Mouse (Mus musculus) layer of hippocampus, postnatal 10 days (tissue): ENCODE measurements around the gene Ctdsp1. TPM values are rescaled to one million over a fixed set of nuclear protein-coding genes. Genes with fewer than 3 reads are reported as not detected.

Source experiments
- DNase-seq, 2 experiments: peaks; one replicate each; pipeline ENCODE4 v3.0.0; 2021; ENCODE audit warnings: low spot score in 2 of 2
- total RNA-seq, 2 experiments: library from RNA; stranded (reverse); gene quantifications; 2 replicates each; pipeline ENCODE4 v1.2.3; 2021

The Ctdsp1 gene
- total RNA-seq, 2 experiments from 2014 or later, result 23.8 to 27.2 TPM

DNA sequence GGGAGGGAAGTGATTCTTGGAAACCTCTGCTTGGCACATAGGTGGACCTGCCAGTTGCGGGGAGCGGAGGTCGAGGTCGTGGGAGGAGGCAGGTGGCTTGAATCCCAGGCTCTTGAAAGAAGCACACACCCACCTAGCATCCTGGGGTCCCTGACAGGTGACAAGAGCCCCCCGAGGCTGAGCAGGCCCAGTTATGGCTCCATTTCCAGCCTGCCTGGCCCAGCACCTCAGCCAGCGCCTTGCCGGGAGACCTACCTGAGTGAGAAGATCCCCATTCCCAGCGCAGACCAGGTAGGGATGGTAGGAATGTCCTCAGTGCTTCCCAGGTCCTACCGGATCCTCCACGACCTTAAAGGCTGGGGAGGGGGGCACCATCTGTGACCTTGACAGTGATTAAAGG, 15.7 kb upstream of the Ctdsp1 start:
- no peak for DNase-seq

DNA sequence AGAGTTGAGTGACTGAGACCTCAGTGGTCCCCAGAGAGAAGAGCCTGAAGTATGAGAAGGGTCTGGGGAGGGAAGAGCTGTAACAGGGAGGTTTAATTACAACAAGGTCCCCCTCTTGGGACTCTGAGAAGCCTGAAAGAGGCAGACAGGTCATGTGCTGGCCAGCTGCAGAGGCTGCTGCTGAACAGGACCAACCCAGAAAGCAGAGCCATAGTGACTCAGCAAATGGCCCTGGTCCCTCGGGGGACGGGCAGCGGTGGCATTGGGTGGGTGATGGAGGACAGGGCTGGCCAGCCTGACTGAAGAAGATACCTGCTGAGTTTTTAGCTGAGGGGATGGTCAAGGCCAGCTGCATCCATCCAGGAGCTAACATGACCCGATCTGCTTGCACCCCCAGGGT, 14.9 kb upstream of the Ctdsp1 start:
- DNase-seq, result no peak

DNA sequence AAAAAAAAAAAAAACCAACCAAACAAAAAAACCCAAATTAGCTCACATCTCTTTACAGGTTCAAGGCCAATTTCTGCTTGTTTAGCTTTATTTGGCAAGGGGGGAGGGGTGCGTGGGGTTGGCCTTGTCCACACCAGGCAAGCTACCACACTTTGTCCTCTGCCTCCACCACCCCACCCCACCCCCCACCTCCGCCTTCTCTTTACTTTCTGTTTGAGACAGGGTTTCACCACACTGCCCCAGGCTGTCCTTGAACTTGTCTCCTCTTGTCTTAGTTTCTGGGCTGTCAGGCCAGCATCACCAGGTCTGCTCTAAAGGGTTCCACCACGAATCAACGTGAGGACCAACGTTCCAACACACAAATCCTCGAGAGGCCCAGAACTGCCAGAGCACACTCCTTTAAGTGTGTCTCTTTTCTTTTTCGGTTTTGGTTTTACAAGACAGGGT, 12.2 kb upstream of the Ctdsp1 start:
- DNase-seq, result no peak

DNA sequence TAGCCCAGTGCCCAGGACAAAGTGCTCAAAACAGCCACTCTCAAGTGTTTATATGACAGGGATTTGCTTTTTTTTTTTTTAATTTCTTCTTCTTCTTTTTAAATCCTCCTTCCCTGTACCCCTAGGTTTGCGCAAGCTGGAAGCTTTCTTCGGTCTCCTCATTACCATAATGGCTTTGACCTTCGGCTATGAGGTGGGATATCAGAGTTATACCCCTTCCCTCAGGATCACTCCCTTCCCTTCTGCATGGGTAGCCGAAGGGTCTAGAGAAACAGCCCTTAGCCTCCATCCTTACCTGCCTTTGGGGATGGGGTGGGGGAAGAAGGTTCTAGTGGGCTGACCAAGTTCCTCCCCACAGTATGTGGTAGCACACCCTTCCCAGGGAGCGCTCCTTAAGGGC, 10.8 kb upstream of the Ctdsp1 start:
- no peak for DNase-seq

DNA sequence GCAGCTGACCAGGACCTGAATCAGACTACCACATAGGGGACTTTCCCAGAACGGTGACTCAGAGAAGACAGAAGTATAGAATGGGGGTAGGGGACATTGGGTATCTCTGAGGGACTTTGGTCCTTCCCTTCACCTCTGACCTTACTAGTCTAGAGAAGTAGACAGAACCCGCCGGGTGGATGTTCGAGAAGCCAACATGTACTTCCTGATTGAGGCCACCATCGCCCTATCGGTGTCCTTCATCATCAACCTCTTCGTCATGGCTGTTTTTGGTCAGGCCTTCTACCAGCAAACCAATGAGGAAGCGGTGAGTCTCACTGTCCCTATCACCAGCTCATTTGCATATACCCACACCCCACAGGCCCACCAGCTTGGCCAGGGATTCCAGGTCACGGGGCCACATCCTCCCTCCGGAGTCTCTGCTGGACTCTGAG, 9.7 kb upstream of the Ctdsp1 start:
- no peak for DNase-seq

DNA sequence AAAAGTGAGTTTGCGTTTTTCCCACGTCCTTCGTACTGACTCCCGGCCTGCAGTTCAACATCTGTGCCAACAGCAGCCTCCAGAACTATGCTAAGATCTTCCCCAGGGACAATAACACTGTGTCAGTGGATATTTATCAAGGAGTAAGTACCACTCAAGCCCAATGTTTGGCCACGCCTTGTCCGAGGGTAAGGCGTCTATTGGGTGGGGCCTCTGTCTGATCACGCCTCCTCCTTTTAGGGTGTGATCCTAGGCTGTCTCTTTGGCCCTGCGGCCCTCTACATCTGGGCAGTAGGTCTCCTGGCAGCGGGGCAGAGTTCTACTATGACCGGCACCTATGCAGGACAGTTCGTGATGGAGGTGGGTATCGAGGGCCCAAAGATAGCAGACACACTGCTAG, 7.9 kb upstream of the Ctdsp1 start:
- DNase-seq, result no peak

DNA sequence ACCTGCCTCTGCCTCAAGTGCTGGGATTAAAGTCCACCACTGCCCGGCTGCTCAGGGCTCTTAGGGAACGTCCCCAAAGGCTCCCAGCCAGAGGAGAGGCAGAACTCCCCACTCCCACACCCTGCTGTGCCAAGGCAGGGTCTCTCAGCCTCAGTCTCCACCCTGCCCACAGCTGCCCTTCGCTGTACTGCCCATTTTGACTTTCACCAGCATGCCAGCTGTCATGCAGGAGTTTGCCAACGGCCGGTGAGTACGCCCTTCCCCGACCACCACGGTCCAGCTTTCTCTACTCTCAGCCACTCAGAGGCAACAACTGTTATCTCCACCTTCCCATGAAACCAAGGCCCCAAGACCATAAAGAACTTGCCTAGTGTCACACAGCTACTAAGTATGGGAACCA, 6.8 kb upstream of the Ctdsp1 start:
- no peak for DNase-seq

DNA sequence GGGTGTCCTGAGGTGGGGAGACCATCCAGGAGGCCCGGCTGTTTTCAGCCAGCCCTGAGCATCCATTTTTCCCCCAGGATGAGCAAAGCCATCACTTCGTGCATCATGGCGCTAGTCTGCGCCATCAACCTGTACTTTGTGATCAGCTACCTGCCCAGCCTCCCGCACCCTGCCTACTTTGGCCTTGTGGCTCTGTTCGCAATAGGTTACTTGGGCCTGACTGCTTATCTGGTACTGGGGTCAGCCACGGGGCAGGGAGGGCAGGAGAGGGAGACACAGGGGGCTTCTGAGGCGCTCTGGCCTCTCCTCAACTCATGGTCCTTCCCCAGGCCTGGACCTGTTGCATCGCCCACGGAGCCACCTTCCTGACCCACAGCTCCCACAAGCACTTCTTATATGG, 6.2 kb upstream of the Ctdsp1 start:
- DNase-seq, result no peak

DNA sequence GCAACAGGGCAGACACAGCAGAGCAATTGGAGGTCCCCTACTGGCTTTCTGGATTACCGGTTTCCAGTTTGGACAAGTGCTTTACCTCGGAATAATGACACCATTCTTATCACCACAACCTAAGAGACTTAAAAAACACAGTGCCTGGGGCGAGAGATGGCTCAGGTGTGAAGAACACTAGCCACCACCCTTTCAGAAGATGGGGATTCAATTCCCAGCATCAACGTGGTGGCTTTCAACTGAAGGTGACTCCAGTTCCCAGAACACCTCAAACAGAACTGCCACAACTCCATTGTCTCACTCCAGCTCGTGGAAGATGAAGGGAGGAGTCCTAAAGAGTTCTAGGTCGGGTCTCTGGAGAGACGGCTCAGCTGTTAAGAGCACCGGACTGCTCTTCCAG, 5.8 kb upstream of the Ctdsp1 start:
- no peak for DNase-seq

DNA sequence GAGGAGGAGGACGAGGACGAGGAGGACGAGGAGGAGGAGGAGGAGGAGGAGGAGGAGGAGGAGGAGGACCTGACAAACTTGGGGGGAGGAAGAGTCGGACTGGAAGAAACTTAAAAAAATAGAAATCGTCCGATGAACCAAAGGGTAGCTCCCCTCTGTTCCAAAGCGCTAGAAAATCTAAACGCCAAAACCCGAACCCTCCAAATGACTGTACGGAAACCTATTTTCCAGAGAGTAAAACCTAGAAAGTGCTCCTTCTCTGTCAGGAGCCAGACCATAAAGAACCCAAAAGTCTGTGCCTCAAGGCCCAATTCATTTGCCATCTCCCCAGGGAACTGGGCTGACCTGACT, 5.0 kb upstream of the Ctdsp1 start:
- DNase-seq, result no peak

DNA sequence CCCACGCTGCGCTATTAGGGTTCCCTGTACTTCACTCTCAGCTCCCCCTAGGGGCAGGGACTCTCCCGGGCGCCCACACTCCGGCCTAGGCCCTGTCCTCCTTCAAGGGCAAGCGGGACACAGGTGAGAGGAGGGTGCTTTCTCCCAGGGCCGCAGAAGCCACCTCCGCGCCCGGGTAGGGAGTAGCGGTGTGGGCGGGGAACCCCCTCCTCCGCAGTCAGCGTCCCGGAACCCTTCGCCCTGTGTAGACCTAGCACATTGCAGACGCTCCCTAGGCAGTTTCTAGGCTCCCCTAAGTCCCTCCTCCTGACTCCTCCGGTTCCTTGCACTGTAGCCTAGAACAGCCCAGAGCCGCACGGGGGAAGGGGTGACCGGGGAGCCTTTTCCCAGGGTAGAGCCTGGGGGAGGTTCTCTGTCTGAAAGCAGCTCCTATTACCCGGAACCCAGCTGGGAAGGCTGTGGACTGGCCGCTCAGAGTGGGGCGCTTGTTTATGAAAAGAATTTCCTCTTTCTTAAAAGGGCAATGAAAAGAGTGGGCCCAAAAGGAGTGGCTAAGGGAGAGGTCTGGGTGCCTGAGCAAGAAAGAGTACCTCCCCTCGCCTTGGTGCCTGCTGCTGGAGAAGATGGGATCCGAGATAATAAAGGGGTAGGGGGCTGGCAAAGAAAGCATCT, 4.5 kb upstream of the Ctdsp1 start:
- peak; percentile 95 to 96 for DNase-seq

DNA sequence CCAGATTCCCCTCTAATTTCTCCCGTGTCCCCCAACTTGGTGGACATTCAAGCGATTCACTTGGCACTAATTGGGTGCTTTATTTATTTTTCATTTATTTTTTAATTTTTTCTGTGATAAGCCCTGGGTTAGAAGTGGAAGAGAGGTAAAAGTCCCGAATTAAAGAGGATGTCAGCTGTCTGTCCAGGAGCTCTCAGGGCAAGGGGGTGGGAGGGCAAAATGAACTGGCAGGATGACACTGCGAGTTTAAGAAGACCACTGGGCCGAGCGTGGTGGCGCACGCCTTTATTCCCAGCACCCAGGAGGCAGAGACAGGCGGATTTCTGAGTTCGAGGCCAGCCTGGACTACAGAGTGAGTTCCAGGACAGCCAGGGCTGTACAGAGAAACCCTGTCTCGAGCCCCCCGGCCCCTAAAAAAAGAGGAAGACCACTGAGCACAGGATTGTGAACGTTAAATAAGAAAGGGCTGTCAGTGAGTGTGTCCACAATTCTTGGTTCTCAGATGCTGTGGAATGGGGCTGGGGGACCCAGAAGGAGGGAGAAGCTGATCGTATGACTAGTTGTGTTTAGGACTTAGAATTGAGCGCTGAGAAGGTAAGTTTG, 3.8 kb upstream of the Ctdsp1 start:
- DNase-seq, result no peak

DNA sequence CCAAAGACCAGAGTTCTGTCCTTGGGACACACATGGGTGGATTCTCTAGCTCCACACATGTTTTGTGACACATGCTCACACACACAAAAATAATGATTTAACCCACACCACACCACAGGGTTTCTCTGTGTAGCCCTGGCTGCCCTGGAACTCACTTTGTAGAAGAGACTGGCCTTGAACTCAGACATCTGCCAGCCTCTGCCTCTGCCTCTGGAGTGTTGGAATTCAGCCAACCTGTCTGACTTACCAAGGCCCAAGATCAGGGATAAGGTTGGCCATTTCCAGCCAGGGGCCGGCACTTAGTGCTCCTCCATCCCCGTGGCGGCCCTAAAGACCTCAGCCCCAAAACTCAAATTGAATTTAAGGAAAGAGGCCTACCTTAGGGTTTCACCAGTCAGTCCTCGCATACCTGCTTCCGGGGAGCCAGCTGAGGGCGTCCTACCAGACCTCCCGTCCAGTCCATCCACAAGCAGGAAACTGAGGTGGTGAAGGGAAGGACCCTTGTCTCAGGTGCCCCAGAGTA, 2.9 kb upstream of the Ctdsp1 start:
- DNase-seq, result no peak

DNA sequence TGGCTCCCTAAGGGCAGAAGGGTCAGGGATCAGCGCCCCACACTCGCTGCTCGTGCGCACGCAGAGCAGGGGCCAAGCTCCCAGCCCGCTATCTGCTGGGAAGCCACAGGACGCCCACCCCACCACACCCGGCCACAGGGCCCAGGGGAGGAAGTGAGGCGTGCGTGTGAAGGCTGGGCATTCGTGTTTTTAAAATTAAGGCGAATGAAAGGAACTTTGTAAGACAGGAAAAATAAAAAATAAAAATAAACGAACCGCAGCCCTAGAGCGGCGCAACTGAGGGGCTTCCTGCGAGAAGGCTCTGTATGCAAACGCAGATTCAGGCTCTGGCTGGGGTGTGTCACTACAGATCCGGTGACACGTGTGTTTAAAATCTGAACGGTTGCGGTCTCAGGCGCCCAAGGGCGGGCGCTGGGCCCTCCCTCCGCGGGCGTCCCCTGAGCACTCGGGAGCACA, 1.4 kb upstream of the Ctdsp1 start:
- no peak for DNase-seq

DNA sequence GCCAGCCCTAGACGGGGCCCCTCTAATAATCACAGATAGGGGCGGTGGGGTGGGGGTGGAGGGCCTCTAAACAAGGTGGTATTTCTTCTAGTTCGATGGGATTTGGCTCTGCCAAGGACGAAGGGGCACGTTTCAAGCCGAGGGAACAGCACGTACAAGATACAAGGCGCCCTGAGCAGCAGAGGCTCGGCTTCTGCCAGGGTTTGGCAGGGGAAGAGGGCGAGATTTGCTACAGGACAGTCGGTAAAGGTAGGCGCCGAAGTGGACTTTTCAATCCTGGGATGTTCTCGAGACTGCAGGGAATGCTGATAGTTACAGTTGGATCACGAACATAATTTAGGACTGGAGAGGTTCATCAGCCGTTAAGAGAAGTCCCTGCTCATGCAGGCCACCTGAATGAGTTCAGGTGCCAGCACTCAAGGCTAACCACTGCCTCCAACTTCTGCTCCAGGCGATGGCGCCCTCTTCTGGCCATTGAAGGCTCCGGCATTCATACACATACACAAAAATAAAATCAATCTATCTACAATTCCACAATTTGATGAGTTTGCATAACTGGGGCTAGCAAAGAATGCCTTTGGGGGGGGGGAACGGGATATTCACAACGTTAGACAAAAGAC, 912 bp upstream of the Ctdsp1 start:
- DNase-seq, result peak; percentile 51 to 60

DNA sequence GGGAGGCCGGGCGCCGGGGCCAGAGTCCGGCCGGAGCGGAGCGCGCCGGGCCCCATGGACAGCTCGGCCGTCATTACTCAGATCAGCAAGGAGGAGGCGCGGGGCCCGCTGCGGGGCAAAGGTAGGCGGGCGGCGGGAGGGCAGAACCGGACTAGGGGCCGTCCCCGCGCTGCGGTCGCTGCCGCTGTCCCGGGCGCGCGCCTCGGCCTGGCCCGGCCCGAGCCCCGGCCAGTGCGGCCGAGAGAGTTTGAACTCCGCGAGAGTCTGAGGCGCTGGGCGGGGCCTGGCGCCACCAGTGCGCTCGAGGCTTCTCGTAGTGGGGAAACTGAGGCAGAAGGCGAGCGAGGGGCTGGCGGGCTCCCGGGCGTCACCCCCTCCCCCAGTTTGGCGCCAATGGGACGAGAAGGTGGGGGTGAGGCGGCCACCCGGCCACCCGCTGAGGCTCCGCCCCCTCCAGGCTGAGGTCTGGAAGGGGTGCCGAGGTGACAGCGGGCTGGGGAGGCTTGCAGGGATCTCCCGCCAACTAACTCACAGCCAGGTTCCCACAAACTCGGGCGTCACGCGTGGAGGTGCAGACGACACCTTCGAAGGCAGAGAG, 634 bp downstream of the Ctdsp1 start:
- peak; percentile 54 to 73 for DNase-seq

DNA sequence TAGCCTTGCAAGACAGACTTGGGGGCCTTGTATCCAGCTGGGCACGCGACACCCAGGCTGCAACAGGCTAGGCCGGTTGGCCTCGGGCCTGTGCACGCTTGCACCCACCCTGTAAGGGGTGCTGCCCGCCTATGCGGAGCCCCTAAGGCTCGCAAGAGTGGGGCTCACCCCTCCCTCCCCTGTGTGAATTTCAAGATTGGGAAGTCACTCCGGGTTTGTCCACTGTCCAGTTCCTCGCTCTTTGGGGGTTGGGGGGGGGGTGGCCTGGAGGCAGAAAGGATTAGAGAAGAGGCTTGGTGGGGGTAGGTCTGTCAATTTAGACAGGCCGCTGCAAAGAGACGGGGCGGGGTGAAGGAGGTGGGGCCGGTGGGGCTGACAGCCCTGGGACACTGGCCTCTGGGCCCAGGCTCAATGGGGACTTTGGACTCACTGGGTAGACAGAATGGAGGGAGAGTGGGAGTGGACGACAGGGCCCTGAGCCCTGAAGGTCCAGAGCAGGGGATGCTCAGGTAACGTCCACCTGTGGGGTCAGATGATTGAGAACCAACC, 1.2 kb downstream of the Ctdsp1 start:
- no peak for DNase-seq

DNA sequence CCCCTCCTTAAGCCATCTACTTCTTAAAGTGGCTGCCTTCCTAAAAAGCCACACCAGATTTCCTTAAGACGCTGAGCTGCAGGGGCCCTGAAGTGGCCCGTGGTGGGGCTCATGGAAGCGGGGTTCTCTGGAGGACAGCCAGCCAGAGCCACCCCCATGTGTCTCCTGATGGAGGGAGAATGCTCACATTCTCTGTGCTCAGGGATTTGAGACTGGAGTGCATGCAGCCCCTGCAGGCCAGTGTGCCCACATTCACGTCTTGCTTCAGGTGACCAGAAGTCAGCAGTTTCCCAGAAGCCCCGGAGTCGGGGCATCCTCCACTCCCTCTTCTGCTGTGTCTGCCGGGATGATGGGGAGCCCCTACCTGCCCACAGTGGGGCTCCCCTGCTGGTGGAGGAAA, 1.7 kb downstream of the Ctdsp1 start:
- DNase-seq, result no peak

DNA sequence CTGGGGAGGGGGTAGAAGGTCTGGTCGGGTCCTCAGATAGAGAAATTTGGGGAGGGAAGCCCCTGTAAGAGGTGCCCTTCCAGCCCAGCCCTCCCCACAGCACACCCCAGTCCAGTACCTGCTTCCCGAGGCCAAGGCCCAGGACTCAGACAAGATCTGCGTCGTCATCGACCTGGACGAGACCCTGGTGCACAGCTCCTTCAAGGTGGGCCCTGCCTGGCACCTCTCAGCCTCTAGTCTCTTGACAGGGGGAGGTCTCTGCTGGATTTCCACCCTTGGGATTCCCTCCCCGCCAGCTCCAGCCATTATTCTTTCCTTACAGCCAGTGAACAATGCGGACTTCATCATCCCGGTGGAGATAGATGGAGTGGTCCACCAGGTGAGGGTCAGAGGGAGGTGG, 2.4 kb downstream of the Ctdsp1 start:
- no peak for DNase-seq

DNA sequence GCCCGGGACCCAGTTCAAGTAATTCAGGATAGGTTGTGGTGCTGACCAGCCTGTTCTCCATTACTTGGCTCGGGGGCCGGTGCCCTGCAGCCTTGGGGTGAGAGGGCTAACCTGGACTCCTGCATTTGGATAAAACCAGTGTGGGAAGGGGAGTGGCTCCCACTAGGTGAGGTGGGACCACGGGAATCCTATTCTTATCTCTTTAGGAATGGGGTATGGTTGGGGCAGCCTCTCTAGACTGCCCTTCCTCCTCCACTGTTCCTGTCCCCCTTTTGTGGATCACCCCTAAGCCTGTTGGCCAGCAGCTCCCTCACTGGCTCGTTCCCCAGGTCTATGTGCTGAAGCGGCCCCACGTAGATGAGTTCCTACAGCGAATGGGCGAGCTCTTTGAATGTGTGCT, 3.0 kb downstream of the Ctdsp1 start:
- DNase-seq, result no peak

DNA sequence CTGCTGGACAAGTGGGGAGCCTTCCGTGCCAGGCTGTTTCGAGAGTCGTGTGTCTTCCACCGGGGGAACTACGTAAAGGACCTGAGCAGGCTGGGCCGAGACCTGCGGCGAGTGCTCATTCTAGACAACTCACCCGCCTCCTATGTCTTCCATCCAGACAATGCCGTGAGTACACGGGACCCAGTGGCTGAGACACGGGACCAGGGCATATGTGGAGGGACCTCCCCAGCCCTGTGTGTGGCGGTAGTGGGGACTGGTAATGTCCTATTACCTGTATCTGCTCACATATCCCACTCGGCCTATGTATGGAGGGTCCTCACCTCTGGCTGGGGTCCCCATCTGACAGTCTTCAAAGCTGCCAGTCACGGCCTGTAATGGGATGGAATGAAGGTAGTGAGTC, 3.5 kb downstream of the Ctdsp1 start:
- no peak for DNase-seq

DNA sequence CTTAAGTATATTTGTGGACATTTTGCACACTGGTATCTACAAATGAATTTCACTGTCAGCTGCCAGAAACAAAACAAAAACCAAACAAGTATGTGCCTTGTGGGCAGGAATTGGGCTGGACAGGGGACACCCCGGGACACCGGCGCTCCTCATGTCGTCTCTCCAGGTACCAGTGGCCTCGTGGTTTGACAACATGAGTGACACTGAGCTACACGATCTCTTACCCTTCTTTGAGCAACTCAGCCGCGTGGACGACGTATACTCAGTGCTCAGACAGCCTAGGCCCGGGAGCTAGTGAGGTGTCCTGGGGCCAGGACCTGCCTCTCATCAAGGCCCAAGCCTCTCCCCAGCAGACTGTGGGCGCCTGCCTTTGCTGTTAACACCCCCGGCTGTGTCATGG, 4.0 kb downstream of the Ctdsp1 start:
- DNase-seq, result no peak
